Mouse (Mus musculus): Measurements from ENCODE around the gene Slc12a3.

The Slc12a3 gene

DNA sequence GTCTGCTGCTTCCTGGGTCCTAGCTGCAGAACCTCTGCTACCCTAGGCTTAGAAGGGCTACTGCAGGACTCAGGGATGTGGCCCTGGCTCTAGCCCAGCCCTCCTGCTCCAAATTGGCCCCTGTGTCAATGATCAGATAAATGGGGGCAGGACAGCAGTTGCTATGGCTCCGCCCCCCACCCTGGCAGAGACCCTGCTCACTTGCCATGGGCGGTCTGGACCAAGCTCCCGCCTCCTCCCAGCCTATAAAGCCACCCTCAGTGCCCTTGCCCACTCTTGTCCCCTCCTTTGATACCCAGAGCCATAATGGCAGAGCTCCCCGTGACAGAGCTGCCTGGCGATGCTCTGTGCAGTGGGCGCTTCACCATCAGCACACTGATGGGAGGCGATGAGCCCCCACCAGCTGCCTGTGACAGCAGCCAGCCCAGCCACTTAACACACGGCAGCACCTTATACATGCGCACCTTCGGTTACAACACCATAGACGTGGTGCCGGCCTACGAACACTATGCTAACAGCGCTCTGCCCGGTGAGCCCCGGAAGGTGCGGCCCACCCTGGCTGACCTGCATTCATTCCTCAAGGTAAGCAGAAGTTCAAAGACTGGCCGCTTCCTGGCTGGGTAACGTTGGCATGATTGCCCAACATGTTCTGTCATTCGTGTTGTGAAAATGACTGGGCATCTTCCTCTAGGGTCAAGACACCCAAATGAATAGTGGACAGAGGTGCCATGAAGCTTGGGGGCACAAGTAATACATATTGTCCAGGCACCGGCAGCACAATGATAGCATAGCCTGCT, at the start of gene Slc12a3:
Slc12a3 (plus strand) TSS at position 270 of the 797 bp plus-strand sequence.
- DNase-seq, result no peak

DNA sequence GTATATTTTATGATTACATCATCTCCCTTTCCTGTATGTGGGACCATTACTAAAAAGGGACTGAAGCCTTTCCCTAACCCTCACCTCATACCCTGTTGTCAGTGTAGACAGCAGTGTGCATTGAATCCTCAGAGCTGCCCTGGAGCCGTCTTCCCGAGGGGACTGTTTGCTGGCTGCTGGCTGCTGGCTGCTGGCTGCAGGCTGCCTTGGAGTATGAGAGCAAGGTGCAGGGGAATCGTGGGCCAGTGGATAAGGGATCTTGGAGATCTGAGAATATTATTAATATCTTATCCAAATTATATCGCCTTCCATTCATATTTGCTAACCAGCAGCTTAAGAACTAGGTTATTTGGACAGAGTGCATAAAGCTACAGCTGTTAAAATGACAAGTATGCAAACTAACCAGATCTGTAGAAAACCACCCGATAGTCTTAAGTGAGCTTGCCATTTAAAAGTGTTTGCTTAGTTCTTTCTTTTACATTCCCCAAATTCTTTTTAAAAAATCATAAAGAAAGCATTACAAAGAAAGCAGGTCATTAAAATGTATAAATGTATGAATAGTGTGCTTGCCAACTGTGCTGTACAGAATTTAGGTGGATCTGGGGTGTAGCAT, 48.9 kb upstream of the Slc12a3 start:
- no peak for DNase-seq

DNA sequence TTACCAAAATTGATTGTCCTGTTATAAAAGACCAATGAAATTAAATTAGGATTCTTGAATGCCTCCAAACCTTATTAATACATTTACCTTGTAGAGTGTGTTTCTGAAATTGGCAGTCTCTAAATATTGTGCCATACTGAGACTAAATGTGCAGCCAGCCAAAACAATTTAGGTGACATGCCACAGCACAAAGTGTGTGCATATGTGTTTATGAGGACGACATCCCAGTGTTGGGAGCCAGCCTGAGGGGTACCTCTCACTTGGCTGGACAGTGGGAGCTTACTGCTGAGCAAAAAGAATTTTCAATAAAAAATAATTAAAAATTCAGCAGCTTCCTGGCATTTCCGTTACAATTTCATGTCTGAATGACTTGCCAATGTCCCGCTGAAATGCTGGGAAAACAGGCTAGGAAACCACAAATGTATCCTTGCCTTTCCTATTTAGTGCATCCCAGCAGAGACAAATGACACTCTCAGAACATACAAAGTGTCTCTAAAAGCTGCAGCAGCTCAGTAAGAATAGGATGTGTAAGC, 46.5 kb upstream of the Slc12a3 start:
- no peak for DNase-seq

DNA sequence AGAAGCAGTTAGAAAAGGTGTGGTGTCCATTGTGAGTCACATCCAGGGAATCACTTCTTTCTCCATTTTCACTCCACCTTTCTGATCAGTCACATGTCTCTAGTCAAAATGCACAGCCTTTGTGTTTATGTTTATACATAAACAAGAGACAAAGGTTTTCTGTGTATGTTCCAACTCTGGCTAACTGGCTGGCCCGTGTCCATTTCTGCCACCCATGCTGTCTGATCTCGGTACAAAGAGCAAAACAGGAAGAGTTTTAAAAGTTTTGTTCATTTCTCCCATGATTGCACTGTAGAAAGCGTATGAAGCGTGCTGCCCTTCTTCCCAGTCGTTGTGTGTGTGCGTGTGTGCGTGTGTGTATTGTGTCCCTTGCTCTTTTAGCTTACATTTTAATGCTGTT, 44.8 kb upstream of the Slc12a3 start:
- DNase-seq, result no peak

DNA sequence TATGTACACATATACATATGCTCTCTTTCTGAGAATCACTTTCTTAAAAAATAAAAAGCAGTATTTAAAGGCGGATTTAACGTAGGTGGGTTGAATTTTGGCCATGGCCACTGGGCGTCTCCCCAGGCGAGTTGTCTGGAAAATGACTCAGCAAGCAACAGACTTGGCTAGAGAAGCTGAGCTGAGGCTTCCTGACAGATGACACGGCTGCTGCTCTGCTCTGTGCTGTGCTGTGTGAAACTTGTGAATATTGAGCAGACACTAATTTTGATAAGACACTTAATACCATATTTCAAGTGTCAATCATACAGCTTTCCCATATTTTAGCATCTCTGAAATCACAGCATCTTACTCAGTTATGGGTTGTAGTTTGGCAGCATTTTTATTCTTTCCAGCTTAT, 38.4 kb upstream of the Slc12a3 start:
- DNase-seq, result peak; percentile 42

DNA sequence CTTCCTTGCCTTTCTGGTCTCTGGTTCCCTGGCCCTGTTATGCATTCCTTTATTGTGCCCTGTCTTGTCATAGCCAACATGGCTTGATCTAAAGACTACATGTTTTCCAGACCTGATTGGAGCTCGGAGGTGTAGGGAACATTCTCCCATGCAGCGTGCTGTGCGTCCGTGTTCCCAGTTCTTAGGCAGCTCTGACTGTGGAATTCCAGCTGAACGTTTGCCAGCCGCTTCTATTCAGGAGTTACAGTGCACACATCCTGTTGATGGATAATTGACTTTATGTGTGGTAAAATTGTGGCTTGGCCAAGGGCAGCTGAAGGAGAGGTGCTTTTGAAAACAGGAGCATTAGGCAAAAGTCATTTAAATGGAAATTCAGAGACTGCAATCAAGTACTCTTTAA, 36.9 kb upstream of the Slc12a3 start:
- DNase-seq, result no peak

DNA sequence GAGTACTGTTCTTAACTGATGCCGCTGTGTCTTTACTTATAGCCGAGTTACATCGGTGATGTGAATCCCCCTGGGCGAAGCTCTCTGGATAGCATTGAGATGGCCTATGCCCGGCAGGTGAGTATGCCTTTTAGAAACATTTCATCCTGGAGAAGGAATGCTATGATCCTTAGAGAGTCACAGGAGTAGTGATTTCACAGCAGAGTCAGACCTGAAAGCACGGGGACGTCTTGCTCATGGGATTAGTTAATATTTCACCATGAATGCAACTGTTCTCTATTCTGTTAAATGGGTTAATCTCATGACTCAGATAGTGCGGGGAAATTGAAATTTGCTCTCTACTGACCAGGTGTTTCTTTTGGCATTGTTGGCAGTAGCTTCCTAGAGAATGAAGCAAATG, 36.4 kb upstream of the Slc12a3 start:
- DNase-seq, result no peak

DNA sequence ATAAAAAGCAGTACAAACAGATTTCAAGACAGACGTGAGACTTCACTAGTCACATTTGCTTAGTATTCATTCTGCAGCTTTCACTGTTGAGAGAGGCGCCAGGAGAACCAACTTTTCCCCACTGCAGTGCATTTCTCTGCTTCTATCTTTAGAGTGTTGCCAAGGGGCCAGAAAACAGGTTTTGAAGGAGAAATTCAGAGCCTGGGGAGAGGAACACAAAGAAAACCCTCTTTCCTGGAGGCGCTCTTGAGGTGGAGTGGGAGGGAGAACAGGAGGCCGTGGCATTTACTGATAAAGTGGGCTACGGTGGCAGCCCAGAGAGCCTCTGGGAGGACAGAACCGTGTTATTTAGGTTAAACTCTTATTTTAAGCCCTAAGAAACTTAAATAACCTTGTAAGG, 33.3 kb upstream of the Slc12a3 start:
- no peak for DNase-seq

DNA sequence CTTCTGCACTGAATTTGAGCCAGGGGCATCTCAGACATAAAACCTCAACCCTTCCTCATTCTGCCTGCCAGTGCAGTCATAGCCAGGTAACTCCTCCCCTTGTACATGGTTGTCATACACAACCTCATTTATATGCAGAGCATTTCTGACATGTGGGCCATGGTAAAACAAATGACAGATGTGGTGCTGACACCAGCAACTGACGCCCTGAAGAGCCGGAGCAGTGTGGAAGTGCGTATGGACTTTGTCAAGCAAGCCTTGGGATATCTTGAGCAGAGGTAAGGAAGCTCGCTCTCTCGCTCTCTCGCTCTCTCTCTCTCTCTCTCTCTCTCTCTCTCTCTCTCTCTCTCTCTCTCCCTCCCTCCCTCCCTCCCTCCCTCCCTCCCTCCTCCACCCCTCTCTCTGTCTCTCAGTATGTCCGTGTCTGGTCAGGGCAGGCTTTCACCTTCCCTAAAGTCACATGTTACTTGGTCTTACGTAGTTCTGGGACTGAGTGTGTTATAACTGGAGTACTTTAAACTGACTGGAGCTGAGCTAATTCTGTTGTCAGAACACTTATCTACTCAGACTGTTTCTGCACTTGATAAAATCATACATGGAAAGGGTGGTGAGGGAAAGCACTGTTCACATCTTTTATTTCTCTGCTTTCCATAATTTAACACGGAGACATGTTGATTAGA, 32.5 kb upstream of the Slc12a3 start:
- no peak for DNase-seq

DNA sequence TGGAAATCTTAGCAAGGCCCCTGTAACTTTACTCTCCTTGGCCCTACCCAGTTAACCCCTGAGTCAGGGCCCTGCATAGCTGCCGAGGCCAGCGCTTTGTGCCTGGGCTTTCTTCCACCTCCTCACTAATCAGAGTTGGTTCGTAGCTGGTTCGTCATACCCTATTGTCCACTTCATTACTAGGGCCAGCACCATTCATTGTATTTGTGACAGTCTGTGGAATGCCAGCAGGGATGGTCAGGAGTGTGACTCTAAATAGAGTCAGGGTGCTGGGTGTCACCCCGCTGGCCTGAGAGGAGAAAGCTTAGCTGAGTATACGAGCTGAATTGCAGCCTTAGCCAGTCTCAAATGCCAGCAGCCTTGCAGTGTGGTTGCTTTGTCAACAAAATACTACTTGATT, 31.9 kb upstream of the Slc12a3 start:
- DNase-seq, result no peak

DNA sequence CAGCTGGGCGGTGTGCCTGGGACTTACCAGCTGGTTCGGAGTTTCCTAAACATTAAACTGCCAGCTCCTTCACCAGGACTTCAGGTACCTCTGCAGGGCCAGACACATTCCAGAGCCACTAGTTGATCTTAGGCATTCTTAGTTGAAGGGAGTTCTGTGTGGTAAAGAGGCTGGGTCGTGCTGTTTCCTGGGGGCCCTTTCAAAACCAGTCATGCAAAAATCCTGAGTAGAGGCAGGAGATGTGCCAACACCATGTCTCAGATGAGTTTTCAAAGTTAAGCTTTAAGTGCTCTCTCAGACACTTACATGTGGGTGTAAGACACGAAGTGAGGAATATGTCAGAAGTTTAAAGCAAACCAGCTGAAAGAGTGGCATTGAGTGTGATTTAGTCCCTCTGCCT, 28.2 kb upstream of the Slc12a3 start:
- DNase-seq, result no peak

DNA sequence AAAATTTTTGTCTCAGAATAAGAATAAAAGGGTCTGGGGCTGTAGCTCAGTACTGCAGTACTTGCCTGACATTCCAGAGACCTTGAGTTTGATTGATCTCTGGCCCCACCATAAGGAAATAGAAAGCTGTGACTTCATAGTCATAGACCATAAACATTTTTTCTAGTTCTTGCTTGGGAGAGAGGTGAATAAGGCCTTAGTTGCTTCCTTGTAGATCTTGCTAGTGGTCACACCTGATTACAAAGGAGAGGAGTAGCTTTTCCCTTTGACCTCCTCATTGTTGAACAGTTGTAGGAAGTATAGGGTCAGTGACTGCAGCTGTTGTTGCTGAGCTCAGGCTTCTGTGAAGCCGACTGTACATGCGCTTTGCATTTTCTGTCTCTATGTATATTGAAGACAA, 24.6 kb upstream of the Slc12a3 start:
- DNase-seq, result no peak

DNA sequence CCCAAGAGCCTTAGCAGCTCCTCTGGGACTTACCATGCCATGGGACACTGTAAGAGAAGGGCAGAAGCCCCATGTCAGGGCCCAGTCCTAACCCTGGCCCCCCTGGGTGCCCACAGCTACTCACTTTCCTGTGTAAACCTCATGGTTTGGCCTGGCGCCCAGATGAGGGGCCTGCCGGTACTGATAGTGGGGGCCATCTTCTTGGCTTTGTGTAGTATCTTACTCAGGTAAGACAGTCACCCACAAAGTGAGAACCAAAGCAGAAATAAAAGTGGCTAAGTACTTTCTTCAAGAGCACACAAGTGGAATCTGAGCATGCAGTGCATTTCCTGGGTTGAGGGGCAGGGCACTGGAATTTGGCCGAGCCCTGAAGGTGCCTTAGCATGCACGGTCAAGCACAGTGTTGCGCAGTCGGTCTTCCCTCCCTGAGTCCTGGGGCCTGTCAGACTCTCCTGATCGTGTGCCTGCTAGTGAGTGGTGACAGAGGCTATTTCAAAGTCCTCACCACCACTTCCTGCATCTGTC, 21.9 kb upstream of the Slc12a3 start:
- DNase-seq, result no peak

DNA sequence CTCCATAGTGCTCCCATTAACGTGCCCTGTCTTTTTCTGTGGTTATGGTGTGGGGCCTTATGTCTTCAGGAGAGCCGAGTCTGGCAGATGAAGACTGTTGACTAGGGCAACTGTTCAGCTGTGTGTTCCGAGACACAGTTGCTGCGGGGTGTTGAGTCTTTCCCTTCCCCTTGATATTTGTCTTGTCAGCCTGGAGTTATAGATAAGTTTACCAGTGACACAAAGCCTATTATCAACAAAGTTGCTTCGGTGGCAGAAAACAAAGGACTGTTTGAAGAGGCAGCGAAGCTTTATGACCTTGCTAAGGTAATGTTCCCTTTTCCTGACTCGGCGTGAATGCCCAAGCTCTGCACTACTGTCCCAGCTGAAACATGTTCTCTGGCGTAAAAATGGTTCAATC, 21.3 kb upstream of the Slc12a3 start:
- no peak for DNase-seq

DNA sequence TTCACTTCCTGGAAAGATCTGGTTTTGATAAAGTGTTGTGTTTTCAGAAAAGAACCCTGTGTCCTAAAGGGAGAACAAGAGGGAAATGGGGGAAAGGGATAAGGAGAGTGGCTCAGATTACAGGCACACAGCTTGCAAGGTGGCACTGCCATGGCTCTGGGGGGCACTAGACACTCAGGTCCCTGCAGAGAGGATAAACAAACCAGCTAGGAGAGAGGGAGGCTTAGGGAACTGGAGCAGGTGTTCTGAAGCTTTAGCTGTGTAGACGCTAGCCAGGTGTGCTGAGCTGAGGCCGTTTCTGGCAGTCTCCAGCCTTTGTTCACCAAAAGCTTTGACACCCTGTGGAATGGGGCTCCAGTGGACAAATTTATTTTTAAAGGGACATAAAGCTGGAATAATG, 14.9 kb upstream of the Slc12a3 start:
- DNase-seq, result no peak

DNA sequence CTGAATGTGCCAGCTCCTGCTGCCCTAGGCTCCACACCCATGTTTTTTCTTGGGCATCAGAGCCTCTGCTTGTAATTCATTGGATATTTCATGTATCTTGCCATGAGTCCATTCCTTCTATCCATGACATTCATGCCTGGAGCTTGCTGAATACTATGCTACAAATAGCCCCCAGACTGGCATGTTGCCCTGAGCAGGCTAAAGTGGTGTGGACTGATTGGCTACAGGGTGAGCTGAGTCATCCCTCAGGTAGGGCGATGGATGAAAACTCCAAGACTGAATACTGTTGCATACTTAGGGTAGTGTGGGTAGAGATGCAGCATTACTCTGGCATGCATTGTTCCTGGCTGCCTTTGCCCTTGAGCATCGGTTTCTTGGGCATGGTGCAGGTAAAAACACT, 11.8 kb upstream of the Slc12a3 start:
- DNase-seq, result no peak

DNA sequence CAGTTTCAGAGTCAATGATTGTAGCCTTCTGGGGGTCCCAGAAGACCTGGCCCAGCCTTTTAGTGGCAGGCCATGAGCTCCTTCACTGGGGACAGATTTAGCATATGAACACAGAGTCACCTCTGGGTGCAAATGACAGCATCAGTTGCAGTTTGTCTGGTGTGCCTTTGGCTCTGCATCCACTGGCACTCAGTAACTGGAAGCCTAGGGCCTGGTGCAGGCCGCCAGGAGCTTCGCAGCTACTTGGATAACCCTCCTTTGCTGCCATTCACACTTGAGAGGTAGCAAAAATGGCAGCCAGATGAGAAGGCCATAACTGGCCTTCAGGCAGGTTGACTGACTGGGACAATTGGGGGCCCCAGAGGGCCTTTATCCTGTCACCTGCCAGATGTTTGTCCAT, 11.3 kb upstream of the Slc12a3 start:
- DNase-seq, result no peak

DNA sequence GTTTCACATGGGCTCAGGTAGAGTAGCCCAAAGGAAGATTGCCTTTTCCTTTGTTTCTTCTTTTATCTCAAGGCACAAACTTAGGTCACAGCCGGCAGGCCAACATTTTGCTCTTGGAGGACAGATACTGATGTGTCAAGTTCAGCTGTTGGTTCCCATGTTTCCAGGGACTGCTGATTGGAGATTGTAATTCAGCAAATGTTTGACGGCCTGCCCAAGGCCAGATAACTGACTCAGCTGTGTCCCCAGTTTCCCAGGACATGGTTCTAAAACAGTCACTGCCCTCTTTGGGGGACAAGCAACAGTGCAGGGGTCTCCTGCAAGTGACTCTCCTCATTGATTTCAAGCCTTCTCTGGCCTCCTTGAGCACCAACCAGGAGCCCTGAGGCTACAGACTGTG, 9.0 kb upstream of the Slc12a3 start:
- no peak for DNase-seq

DNA sequence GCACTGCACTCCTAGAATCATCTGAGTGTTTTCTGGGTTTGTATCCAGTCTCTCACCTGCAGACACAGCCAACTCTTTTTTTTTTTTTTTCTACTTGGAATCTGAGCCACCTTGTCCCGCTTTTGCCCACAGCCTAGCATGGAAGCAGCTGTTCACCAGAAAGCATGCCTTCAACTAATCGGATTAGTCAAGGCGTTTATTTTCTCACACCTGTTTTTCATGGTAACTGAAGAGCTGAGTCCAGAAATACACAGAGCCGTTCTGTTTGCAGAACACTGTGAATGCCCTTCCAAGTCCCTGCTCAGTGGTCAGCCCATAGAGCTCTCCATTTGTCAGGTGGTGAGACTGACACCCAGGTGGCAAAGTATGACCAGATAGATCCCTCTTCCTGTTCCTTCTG, 6.9 kb upstream of the Slc12a3 start:
- DNase-seq, result no peak

DNA sequence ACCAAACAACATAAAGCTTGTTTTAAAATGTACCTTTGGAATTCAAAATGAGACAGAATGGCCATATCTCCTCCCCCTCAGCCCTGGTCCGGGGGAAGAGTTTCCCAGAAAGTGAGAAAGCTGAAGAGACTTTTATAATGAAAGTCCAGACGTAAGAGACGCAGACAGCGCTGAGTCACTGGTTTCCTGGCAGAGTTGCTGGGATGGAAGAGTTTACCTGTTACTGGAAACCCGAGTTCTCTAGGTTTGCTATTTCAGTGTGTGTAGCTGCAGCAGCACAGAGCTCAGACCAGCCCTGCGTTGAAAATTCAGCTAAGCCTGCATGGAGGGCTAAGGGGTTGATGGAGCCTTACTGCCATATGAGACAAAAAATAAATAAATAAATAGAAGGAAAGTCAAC, 6.0 kb upstream of the Slc12a3 start:
- peak; percentile 36 for DNase-seq

DNA sequence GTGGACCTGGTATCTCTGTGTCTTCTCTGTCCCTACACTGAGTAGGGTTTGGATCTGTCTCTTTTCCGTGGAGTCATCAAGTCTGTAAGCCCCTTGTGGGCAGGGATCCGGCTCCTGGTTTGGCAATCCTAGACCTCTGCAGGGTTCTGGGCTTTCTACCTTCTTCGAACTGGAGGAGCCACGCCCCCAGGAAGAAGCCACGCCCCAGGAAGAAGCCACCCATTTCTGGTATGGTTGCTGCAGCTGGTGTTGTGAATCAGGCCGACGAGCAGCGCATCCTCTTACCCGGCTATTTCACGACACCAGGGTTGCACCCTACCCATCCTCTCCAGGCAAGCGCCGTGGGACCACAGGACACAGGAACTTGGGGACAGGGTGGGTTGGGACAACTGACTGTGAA, 4.9 kb upstream of the Slc12a3 start:
- no peak for DNase-seq

DNA sequence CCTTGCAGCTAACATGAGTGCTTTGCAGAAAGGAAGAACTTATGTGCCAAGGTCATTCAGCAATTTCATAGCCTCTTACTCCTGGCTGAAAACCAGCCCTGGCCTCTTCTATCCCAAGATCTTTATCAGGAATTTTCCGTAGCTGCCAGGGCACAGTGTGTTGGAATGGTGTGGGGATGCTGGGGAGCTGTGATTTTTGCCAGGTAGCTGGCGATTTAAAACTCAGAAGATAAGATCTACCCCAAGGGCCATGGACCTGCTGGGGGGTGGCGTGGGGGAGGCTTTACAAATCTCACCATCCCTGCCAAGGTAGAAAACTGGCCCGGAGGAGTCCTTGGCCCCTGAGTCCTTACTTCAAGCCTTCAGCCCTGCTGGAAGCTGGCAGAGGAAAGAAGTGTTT, 3.0 kb upstream of the Slc12a3 start:
- DNase-seq, result no peak

DNA sequence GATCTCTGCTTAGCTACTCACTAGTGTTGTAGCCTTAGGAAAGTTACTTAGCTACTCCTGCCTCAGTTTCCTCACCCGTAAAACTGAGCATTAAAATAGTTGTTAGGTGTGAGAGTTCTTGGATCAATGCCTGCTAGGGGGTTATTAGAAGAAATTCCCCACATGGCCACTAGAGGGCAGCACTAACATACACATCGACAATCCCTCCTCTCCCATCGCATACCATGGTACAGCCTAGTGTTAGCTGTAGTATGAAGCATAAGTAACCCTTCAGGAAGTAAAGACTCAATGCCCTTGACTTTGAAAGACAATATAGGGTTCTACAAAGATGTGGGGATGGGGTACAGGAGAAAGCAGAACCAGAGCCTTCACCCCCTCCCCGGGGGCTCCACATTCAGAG, 1.7 kb downstream of the Slc12a3 start:
- DNase-seq, result no peak

DNA sequence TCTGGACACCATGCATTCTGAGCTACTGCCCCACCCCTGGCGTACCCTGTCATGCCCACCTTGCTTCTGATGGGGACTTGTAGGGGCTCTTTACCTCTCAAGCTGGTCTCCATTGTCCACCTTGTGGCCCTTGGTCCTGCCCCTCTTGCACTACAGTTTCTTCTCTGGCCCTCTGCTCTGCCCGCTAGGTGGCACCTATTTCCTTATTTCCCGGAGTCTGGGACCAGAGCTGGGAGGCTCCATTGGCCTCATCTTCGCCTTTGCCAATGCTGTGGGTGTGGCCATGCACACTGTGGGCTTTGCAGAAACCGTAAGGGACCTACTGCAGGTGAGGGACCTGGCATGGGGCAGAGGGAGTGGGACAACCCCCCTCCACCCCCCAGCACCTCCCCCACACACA, 4.3 kb downstream of the Slc12a3 start:
- DNase-seq, result no peak

Measured in right cerebral cortex, postnatal 25 days (tissue).